Mouse (Mus musculus) CH12.LX (cell line): ENCODE data around the gene Fbxl22.

Experiments used
- BHLHE40 ChIP-seq: IDR thresholded peaks from 2 replicates; pipeline ENCODE4 v1.6.1; 2011; ENCODE audit warnings: mild to moderate bottlenecking, low read depth, low read length, improper control_type of control experiment
- CHD1 ChIP-seq: IDR thresholded peaks from 2 replicates; pipeline ENCODE4 v1.6.1; 2012; ENCODE audit warnings: low read depth, low read length, improper control_type of control experiment, inconsistent platforms
- CTCF ChIP-seq, 2 experiments: IDR thresholded peaks in 1 of 2; conservative IDR thresholded peaks in 1 of 2; 2 replicates each; pipeline ENCODE4 v1.5.1; 2011 to 2012; ENCODE audit warnings: low read depth in 2 of 2, low read length in 2 of 2, improper control_type of control experiment in 1 of 2, inconsistent platforms in 1 of 2, mild to moderate bottlenecking in 1 of 2, moderate library complexity in 1 of 2
- E2F4 ChIP-seq: IDR thresholded peaks from 2 replicates; pipeline ENCODE4 v1.6.1; 2011; ENCODE audit warnings: low read depth, low read length, improper control_type of control experiment; ENCODE audit not compliant: insufficient replicate concordance
- EP300 ChIP-seq: IDR thresholded peaks from 2 replicates; pipeline ENCODE4 v1.6.1; 2011; ENCODE audit warnings: low read length, improper control_type of control experiment
- HCFC1 ChIP-seq: IDR thresholded peaks from 2 replicates; pipeline ENCODE4 v1.6.1; 2012; ENCODE audit warnings: low read depth, mild to moderate bottlenecking, inconsistent platforms, low read length, improper control_type of control experiment
- JUN ChIP-seq: IDR thresholded peaks from 2 replicates; pipeline ENCODE4 v1.6.1; 2011; ENCODE audit warnings: low read depth, mild to moderate bottlenecking, low read length, improper control_type of control experiment, moderate library complexity; ENCODE audit not compliant: insufficient read depth
- JUND ChIP-seq: conservative IDR thresholded peaks from 2 replicates; pipeline ENCODE4 v1.6.1; 2011; ENCODE audit warnings: low read depth, low read length, improper control_type of control experiment
- KAT2A ChIP-seq: IDR thresholded peaks from 2 replicates; pipeline ENCODE4 v1.6.1; 2012; ENCODE audit warnings: low read length, improper control_type of control experiment, inconsistent platforms; ENCODE audit not compliant: insufficient replicate concordance
- POLR2A ChIP-seq: IDR thresholded peaks from 2 replicates; pipeline ENCODE4 v1.6.1; 2011; ENCODE audit warnings: low read depth, mild to moderate bottlenecking, improper control_type of control experiment, low read length
- POLR2AphosphoS2 ChIP-seq: IDR thresholded peaks from 2 replicates; pipeline ENCODE4 v1.6.1; 2011; ENCODE audit warnings: low read depth, low read length, improper control_type of control experiment
- SIN3A ChIP-seq: IDR thresholded peaks from 2 replicates; pipeline ENCODE4 v1.6.1; 2012; ENCODE audit warnings: low read length, improper control_type of control experiment, inconsistent platforms

- no peak for TF ChIP-seq POLR2AphosphoS2
- TF ChIP-seq EP300: no peak
- TF ChIP-seq CTCF (conservative IDR thresholded peaks at IDR 0.05 in 1 of 2, IDR thresholded peaks at IDR 0.05 in 1 of 2; ENCODE audit: low read depth in 2 of 2, low read length in 2 of 2): no peak
- TF ChIP-seq CHD1: no peak
- no peak for TF ChIP-seq BHLHE40
- TF ChIP-seq SIN3A: no peak
- TF ChIP-seq KAT2A: no peak
- TF ChIP-seq POLR2A: no peak
- TF ChIP-seq E2F4: no peak
- TF ChIP-seq HCFC1: no peak
- TF ChIP-seq JUND: no peak
- TF ChIP-seq JUN: no peak
Observed at GRCm38 (mm10) chr9:66505141-66505917, 9.1 kb downstream of the Fbxl22 start.
